ENCODE assay signal across 26 mouse cellular contexts in the genomic region with DNA sequence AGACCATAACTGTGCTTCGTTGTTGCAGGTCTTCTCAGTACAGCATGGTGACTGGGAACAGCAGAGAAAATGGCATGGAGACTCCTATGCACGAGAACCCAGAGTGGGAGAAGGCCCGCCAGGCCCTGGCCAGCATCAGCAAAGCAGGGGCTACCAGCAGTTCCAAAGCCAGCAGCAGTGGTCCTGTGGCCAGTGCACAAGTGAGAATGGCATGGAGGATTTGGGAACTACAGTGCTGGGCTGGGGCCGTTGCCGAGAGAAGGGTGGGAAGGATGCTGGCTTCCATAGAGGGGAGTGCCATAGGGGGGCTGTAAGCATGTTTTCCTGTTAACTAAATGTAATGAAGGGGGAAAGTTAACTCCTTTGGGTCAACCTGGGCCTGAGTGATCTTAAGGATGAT. TPM values are rescaled to one million over a fixed set of nuclear protein-coding genes. Genes with fewer than 3 reads are reported as not detected.
DNase-seq lines count a peak whose midpoint lies in the region; ATAC-seq and TF ChIP-seq lines count a peak whose summit lies in the region.
"Had no signal": no experiment of that assay in that cellular context is flagged by ENCODE, and none has a peak within 500 bp of the region (broad histone marks: within the 10 kb centered on the region; RNA-seq: fewer than 3 reads in every experiment).

No protein-coding gene starts in this region.

- WGBS in midbrain, embryonic 11.5 days: 90% methylated on average over 5 of the region's 5 CpGs
- WGBS in midbrain, postnatal 0 days: 92% methylated on average over 5 of the region's 5 CpGs
- WGBS in limb, embryonic 10.5 days: 92% methylated on average over 5 of the region's 5 CpGs

- no peak for TF ChIP-seq CTCF in midbrain, postnatal 0 days (IDR thresholded peaks at IDR 0.05)

- peaks cover 7% of the 10 kb centered on the region for H3K4me1 ChIP-seq in midbrain, embryonic 11.5 days (ENCODE audit: control insufficient read depth, insufficient read depth, low read length)
- H3K4me1 ChIP-seq in midbrain, postnatal 0 days (ENCODE audit: insufficient read depth, low read length): peaks cover 6% of the 10 kb centered on the region; the same call in 1 of the 2 replicates
- peaks cover 8% of the 10 kb centered on the region for H3K4me1 ChIP-seq in limb, embryonic 10.5 days

- no peak for ATAC-seq in midbrain, embryonic 11.5 days (ENCODE audit: low FRiP score)
- no peak for ATAC-seq in midbrain, postnatal 0 days (ENCODE audit: low FRiP score)
- ATAC-seq: CD4-positive, CD25-positive, alpha-beta regulatory T cell, adult 4 months; forebrain, embryonic 16.5 days; midbrain, embryonic 13.5 days had no signal

- peaks cover 47% of the 10 kb centered on the region for H3K36me3 ChIP-seq in midbrain, embryonic 11.5 days (ENCODE audit: control insufficient read depth, insufficient read depth, low read length)
- peaks cover 53% of the 10 kb centered on the region for H3K36me3 ChIP-seq in midbrain, postnatal 0 days (ENCODE audit: insufficient read depth, low read length)
- peaks cover 62% of the 10 kb centered on the region for H3K36me3 ChIP-seq in limb, embryonic 10.5 days

- peak; percentile 32 for DNase-seq in cerebellum, adult 9-10 months
- DNase-seq in cerebellum, postnatal 4 days (ENCODE audit: low spot score in 2 of 2): no peak
- peak; percentile 2 for DNase-seq in layer of hippocampus, adult 11-12 months (ENCODE audit: low spot score)
- DNase-seq in layer of hippocampus, adult 18-20 months (ENCODE audit: low spot score in 2 of 2): no peak
- DNase-seq in midbrain, embryonic 11.5 days (ENCODE audit: low spot score, missing footprints): peak; percentile 61
- no peak for DNase-seq in midbrain, postnatal 0 days (ENCODE audit: low spot score)
- peak; percentile 24 for DNase-seq in limb, embryonic 10.5 days (ENCODE audit: low spot score)
- DNase-seq: adrenal gland, postnatal 14 days; gastrocnemius, postnatal 14 days; heart, adult 18-20 months; kidney, adult 2 months; kidney, postnatal 10 days; lung, adult 18-20 months; lung, postnatal 10 days; retina, postnatal 1 day; right cerebral cortex, postnatal 4 days; thymus, adult 2 months had no signal

- H3K4me2 ChIP-seq in midbrain, embryonic 11.5 days: no peak overlapping the region
- H3K4me2 ChIP-seq in midbrain, postnatal 0 days (ENCODE audit: low read depth, low read length, poor library complexity, severe bottlenecking): no peak overlapping the region
- H3K4me2 ChIP-seq: embryonic facial prominence, embryonic 15.5 days; hindbrain, embryonic 13.5 days; limb, embryonic 15.5 days; midbrain, embryonic 13.5 days had no signal

- H3K27ac ChIP-seq in midbrain, embryonic 11.5 days (ENCODE audit: low read depth, low read length): no peak overlapping the region
- no peak overlapping the region for H3K27ac ChIP-seq in midbrain, postnatal 0 days (ENCODE audit: low read depth, low read length)
- no peak overlapping the region for H3K27ac ChIP-seq in limb, embryonic 10.5 days
- H3K27ac ChIP-seq: embryonic facial prominence, embryonic 15.5 days; hindbrain, embryonic 13.5 days; layer of hippocampus, adult 2 months; limb, embryonic 15.5 days; midbrain, embryonic 13.5 days; neural tube, embryonic 13.5 days had no signal

- no peaks in the 10 kb centered on the region for H3K27me3 ChIP-seq in midbrain, embryonic 11.5 days (ENCODE audit: control insufficient read depth, insufficient read depth, low read length)
- no peaks in the 10 kb centered on the region for H3K27me3 ChIP-seq in midbrain, postnatal 0 days (ENCODE audit: insufficient read depth, low read length)
- H3K27me3 ChIP-seq in limb, embryonic 10.5 days (ENCODE audit: low read depth, poor library complexity, severe bottlenecking): no peaks in the 10 kb centered on the region
- H3K27me3 ChIP-seq: embryonic facial prominence, embryonic 15.5 days; hindbrain, embryonic 13.5 days; limb, embryonic 15.5 days; midbrain, embryonic 13.5 days; neural tube, embryonic 13.5 days had no signal

- H3K9me3 ChIP-seq in midbrain, embryonic 11.5 days (ENCODE audit: control insufficient read depth, low read length): no peaks in the 10 kb centered on the region
- no peaks in the 10 kb centered on the region for H3K9me3 ChIP-seq in midbrain, postnatal 0 days (ENCODE audit: low read length)
- no peaks in the 10 kb centered on the region for H3K9me3 ChIP-seq in limb, embryonic 10.5 days (replicated peaks)
- H3K9me3 ChIP-seq: embryonic facial prominence, embryonic 15.5 days; hindbrain, embryonic 13.5 days; limb, embryonic 15.5 days; midbrain, embryonic 13.5 days; neural tube, embryonic 13.5 days had no signal

- H3K9ac ChIP-seq in midbrain, embryonic 11.5 days (ENCODE audit: low read length): no peak overlapping the region
- H3K9ac ChIP-seq in midbrain, postnatal 0 days (replicated peaks; ENCODE audit: low read length, poor library complexity, severe bottlenecking): no peak overlapping the region
- H3K9ac ChIP-seq: embryonic facial prominence, embryonic 15.5 days; limb, embryonic 15.5 days; midbrain, embryonic 13.5 days; neural tube, embryonic 13.5 days had no signal

- H3K4me3 ChIP-seq in midbrain, embryonic 11.5 days (ENCODE audit: low read depth, low read length): no peak overlapping the region
- H3K4me3 ChIP-seq in midbrain, postnatal 0 days (ENCODE audit: low read depth, low read length): no peak overlapping the region
- H3K4me3 ChIP-seq in limb, embryonic 10.5 days: no peak overlapping the region
- H3K4me3 ChIP-seq: embryonic facial prominence, embryonic 15.5 days; hindbrain, embryonic 13.5 days; layer of hippocampus, adult 2 months; limb, embryonic 15.5 days; midbrain, embryonic 13.5 days; myocyte had no signal

RNA-seq across cellular contexts. Expression of a gene that starts 2.6 kb away (rescaled TPM):
- total RNA-seq in layer of hippocampus, adult 18-20 months (2021): 100 to 1,000 TPM; 139 to 159 TPM
- 44.4 and 45.6 TPM in 2 replicates for polyA plus RNA-seq in midbrain, embryonic 11.5 days (2014; fragmentation: Nextera tagmentation; extraction: Ambion mirVana)
- total RNA-seq in midbrain, postnatal 0 days (2014; rRNA removed): 176 and 253 TPM in 2 replicates
- 52.7 and 64.1 TPM in 2 replicates for polyA plus RNA-seq in midbrain, postnatal 0 days (2015; fragmentation: Nextera tagmentation; extraction: Ambion mirVana)
- polyA plus RNA-seq in limb, embryonic 10.5 days (2016; fragmentation: Nextera tagmentation; extraction: Ambion mirVana): 61.7 and 75.9 TPM in 2 replicates

RNA-seq across cellular contexts. Expression of a gene that starts 10.8 kb away (rescaled TPM):
- 1 to 10 TPM; 5.1 to 5.9 TPM for total RNA-seq in layer of hippocampus, adult 18-20 months (2021)
- polyA plus RNA-seq in midbrain, embryonic 11.5 days (2014; fragmentation: Nextera tagmentation; extraction: Ambion mirVana): 1.5 and 2.0 TPM in 2 replicates
- 3.3 and 4.9 TPM in 2 replicates for total RNA-seq in midbrain, postnatal 0 days (2014; rRNA removed)
- 4.7 and 5.3 TPM in 2 replicates for polyA plus RNA-seq in midbrain, postnatal 0 days (2015; fragmentation: Nextera tagmentation; extraction: Ambion mirVana)
- polyA plus RNA-seq in limb, embryonic 10.5 days (2016; fragmentation: Nextera tagmentation; extraction: Ambion mirVana): 1.2 and 2.0 TPM in 2 replicates

RNA-seq across cellular contexts. Expression of a gene that starts 20.2 kb away (rescaled TPM):
- 100 to 1,000 TPM; 572 to 597 TPM for total RNA-seq in layer of hippocampus, adult 18-20 months (2021)
- polyA plus RNA-seq in midbrain, embryonic 11.5 days (2014; fragmentation: Nextera tagmentation; extraction: Ambion mirVana): 33.8 and 43.6 TPM in 2 replicates
- 433 and 742 TPM in 2 replicates for total RNA-seq in midbrain, postnatal 0 days (2014; rRNA removed)
- polyA plus RNA-seq in midbrain, postnatal 0 days (2015; fragmentation: Nextera tagmentation; extraction: Ambion mirVana): 186 and 226 TPM in 2 replicates
- polyA plus RNA-seq in limb, embryonic 10.5 days (2016; fragmentation: Nextera tagmentation; extraction: Ambion mirVana): 0.79 and 1.2 TPM in 2 replicates

RNA-seq across cellular contexts. Expression of a gene that starts 25.3 kb away (rescaled TPM):
- 1 to 10 TPM; 1.3 to 1.9 TPM for total RNA-seq in layer of hippocampus, adult 18-20 months (2021)
- 15.6 and 17.4 TPM in 2 replicates for polyA plus RNA-seq in midbrain, embryonic 11.5 days (2014; fragmentation: Nextera tagmentation; extraction: Ambion mirVana)
- total RNA-seq in midbrain, postnatal 0 days (2014; rRNA removed): 6.6 and 9.7 TPM in 2 replicates
- polyA plus RNA-seq in midbrain, postnatal 0 days (2015; fragmentation: Nextera tagmentation; extraction: Ambion mirVana): 8.3 and 8.5 TPM in 2 replicates
- polyA plus RNA-seq in limb, embryonic 10.5 days (2016; fragmentation: Nextera tagmentation; extraction: Ambion mirVana): 23.5 and 32.3 TPM in 2 replicates
- polyA plus RNA-seq: CD4-positive, CD25-positive, alpha-beta regulatory T cell, adult 4 months had no signal

Comparison
In these comparisons a context has a peak if more than half of its experiments do, and no peak if none do; other contexts are left out.
1. DNase-seq: peak in cerebellum, adult 9-10 months (single experiment), layer of hippocampus, adult 11-12 months (single experiment), midbrain, embryonic 11.5 days (single experiment) and limb, embryonic 10.5 days (single experiment); none in cerebellum, postnatal 4 days (0 of 2), layer of hippocampus, adult 18-20 months (0 of 2) and midbrain, postnatal 0 days (single experiment).
2. RNA of a gene that starts 20.2 kb away (polyA plus RNA-seq): 186 to 226 TPM in midbrain, postnatal 0 days and 33.8 to 43.6 TPM in midbrain, embryonic 11.5 days; 0.79 to 1.2 TPM in limb, embryonic 10.5 days; every median in the first group is over 10 times any median in the second.